Mouse (Mus musculus) heart, embryonic 10.5 days (tissue): ENCODE measurements around the gene Arhgef2. TPM values are rescaled to one million over a fixed set of nuclear protein-coding genes. Genes with fewer than 3 reads are reported as not detected.
"Not testable (repeated sequence)": the region's sequence is repeated elsewhere in the genome, so short reads cannot be mapped to it uniquely, and the experiment has no call there.

Source experiments
- DNase-seq: peaks from one replicate; pipeline ENCODE4 v3.0.0-alpha.2; 2017; ENCODE audit warnings: low spot score
- H3K27ac ChIP-seq: fragments of 300-500 bp; sonication (generic); 2 replicates; pipeline ENCODE4 v1.5.1; 2016; ENCODE audit warnings: mild to moderate bottlenecking
- H3K27me3 ChIP-seq: fragments of 300-500 bp; sonication (generic); 2 replicates; pipeline ENCODE4 v1.6.1; 2016; ENCODE audit warnings: mild to moderate bottlenecking; ENCODE audit not compliant: poor library complexity, insufficient read depth, severe bottlenecking
- H3K36me3 ChIP-seq: fragments of 300-500 bp; sonication (generic); 2 replicates; pipeline ENCODE4 v1.6.1; 2016; ENCODE audit warnings: mild to moderate bottlenecking, moderate library complexity
- H3K4me1 ChIP-seq: fragments of 300-500 bp; sonication (generic); 2 replicates; pipeline ENCODE4 v1.6.1; 2016; ENCODE audit warnings: mild to moderate bottlenecking
- H3K4me3 ChIP-seq: fragments of 300-500 bp; sonication (generic); 2 replicates; pipeline ENCODE4 v1.5.1; 2016; ENCODE audit warnings: mild to moderate bottlenecking, moderate library complexity
- H3K9me3 ChIP-seq: fragments of 300-500 bp; sonication (generic); 2 replicates; pipeline ENCODE4 v1.6.1; 2016; ENCODE audit warnings: mild to moderate bottlenecking, moderate library complexity
- WGBS: fragments of 180-500 bp; shearing (Covaris S2); methylation state at CpG from one replicate; pipeline ENCODE4 v1.1.7; 2016; 5-methylcytosine and 5-hydroxymethylcytosine counted together
- polyA plus RNA-seq: library from polyadenylated mRNA; unstranded; fragments of >200 nt; fragmentation: Nextera tagmentation; extraction: Ambion mirVana; gene quantifications from 2 replicates; pipeline ENCODE4 v1.2.1, GENCODE M21; 2016

The Arhgef2 gene
- polyA plus RNA-seq, 1 experiment from 2014 or later, result 108 TPM

GRCm38 (mm10) chr3:88572835-88573234, 32.9 kb upstream of the Arhgef2 start:
- Histone ChIP-seq H3K27me3 (no peaks in the 10 kb centered on the region), H3K9me3 (no peaks in the 10 kb centered on the region), H3K4me3 (no peak overlapping the region), H3K27ac (no peak overlapping the region), H3K4me1 (no peaks in the 10 kb centered on the region), H3K36me3 (peaks cover 28% of the 10 kb centered on the region)
- 65% methylated on average over 2 of the region's 2 CpGs for WGBS
- no peak for DNase-seq

GRCm38 (mm10) chr3:88573810-88574209, 32.0 kb upstream of the Arhgef2 start:
- Histone ChIP-seq H3K4me3 (no peak overlapping the region), H3K9me3 (no peaks in the 10 kb centered on the region)
- 59% methylated on average over 2 of the region's 2 CpGs for WGBS

GRCm38 (mm10) chr3:88575540-88575939, 30.2 kb upstream of the Arhgef2 start, which contains the start of gene Ssr2:
Gene Ssr2, plus strand, starts transcription at chr3:88575876.
- 79% methylated on average over 3 of the region's 3 CpGs for WGBS
- no peaks in the 10 kb centered on the region for H3K9me3 ChIP-seq
- H3K4me3 ChIP-seq, result no peak within 1 kb of the TSS
- no peak within 1 kb of the TSS for H3K27ac ChIP-seq
- no peak for DNase-seq
- no peaks in the 10 kb centered on the region for H3K27me3 ChIP-seq
- peaks cover 12% of the 10 kb centered on the region for H3K4me1 ChIP-seq
- H3K36me3 ChIP-seq, result 0 out of 2 replicates have a peak, but pooled peaks cover under 1% of the 10 kb centered on the region

More at GRCm38 (mm10) chr3:88573810-88574209, 32.0 kb upstream of the Arhgef2 start:
- H3K36me3 ChIP-seq, result peaks cover 18% of the 10 kb centered on the region
- H3K4me1 ChIP-seq, result 0 out of 2 replicates have a peak, but pooled peaks cover 3% of the 10 kb centered on the region
- DNase-seq, result no peak
- no peaks in the 10 kb centered on the region for H3K27me3 ChIP-seq
- H3K27ac ChIP-seq, result no peak overlapping the region

GRCm38 (mm10) chr3:88577846-88578245, 27.9 kb upstream of the Arhgef2 start:
- Histone ChIP-seq H3K4me1 (peaks cover 13% of the 10 kb centered on the region), H3K36me3 (peaks cover 17% of the 10 kb centered on the region)
- H3K27me3 ChIP-seq, DNase-seq, H3K9me3 ChIP-seq, H3K4me3 ChIP-seq, H3K27ac ChIP-seq: not testable (repeated sequence)
- 81% methylated on average over 5 of the region's 5 CpGs for WGBS

GRCm38 (mm10) chr3:88578498-88579424, 27.0 kb upstream of the Arhgef2 start:
- H3K9me3 ChIP-seq, result no peaks in the 10 kb centered on the region
- peaks cover 13% of the 10 kb centered on the region for H3K4me1 ChIP-seq
- peaks cover 26% of the 10 kb centered on the region for H3K36me3 ChIP-seq
- peak overlapping the region; percentile 89; the same call in 1 of the 2 replicates for H3K27ac ChIP-seq
- 41% methylated on average over 8 of the region's 8 CpGs for WGBS
- H3K4me3 ChIP-seq, result peak overlapping the region; percentile 81
- DNase-seq, result no peak
- H3K27me3 ChIP-seq, result no peaks in the 10 kb centered on the region

GRCm38 (mm10) chr3:88579454-88580117, 26.2 kb upstream of the Arhgef2 start:
- peak overlapping the region; percentile 81 for H3K4me3 ChIP-seq
- DNase-seq, result peak; percentile 95
- H3K27ac ChIP-seq, result peak overlapping the region; percentile 89
- peaks cover 34% of the 10 kb centered on the region for H3K36me3 ChIP-seq
- under 1% methylated on average over 34 of the region's 34 CpGs for WGBS
- no peaks in the 10 kb centered on the region for H3K9me3 ChIP-seq
- no peaks in the 10 kb centered on the region for H3K27me3 ChIP-seq
- peaks cover 13% of the 10 kb centered on the region for H3K4me1 ChIP-seq

- Histone ChIP-seq H3K4me3 (no peak overlapping the region), H3K9me3 (no peaks in the 10 kb centered on the region), H3K36me3 (peaks cover 71% of the 10 kb centered on the region), H3K27me3 (no peaks in the 10 kb centered on the region), H3K4me1 (peaks cover 8% of the 10 kb centered on the region), H3K27ac (no peak overlapping the region)
- DNase-seq, result no peak
- 89% methylated on average over 6 of the region's 6 CpGs for WGBS
These were observed 20.0 kb upstream of the Arhgef2 start for GRCm38 (mm10) chr3:88585769-88586168.

- no peak for DNase-seq
- Histone ChIP-seq H3K36me3 (peaks cover 65% of the 10 kb centered on the region), H3K9me3 (no peaks in the 10 kb centered on the region), H3K4me3 (no peak overlapping the region), H3K27me3 (no peaks in the 10 kb centered on the region), H3K4me1 (peaks cover 17% of the 10 kb centered on the region), H3K27ac (no peak overlapping the region)
- WGBS, result 92% methylated on average over 5 of the region's 5 CpGs
These were observed 19.1 kb upstream of the Arhgef2 start for GRCm38 (mm10) chr3:88586640-88587039.

GRCm38 (mm10) chr3:88590246-88590645, 15.5 kb upstream of the Arhgef2 start:
- DNase-seq, result no peak
- no peaks in the 10 kb centered on the region for H3K27me3 ChIP-seq
- H3K27ac ChIP-seq, result peak overlapping the region; percentile 42
- no peaks in the 10 kb centered on the region for H3K9me3 ChIP-seq
- WGBS, result 27% methylated on average over 5 of the region's 5 CpGs
- peaks cover 36% of the 10 kb centered on the region for H3K36me3 ChIP-seq
- no peak overlapping the region for H3K4me3 ChIP-seq
- H3K4me1 ChIP-seq, result peaks cover 40% of the 10 kb centered on the region

- no peaks in the 10 kb centered on the region for H3K27me3 ChIP-seq
- peaks cover 32% of the 10 kb centered on the region for H3K36me3 ChIP-seq
- no peaks in the 10 kb centered on the region for H3K9me3 ChIP-seq
- DNase-seq, result no peak
- H3K4me1 ChIP-seq, result peaks cover 40% of the 10 kb centered on the region
- peak overlapping the region; percentile 13; the same call in 1 of the 2 replicates for H3K27ac ChIP-seq
- H3K4me3 ChIP-seq, result no peak overlapping the region
- 36% methylated on average over 3 of the region's 3 CpGs for WGBS
These were observed 14.7 kb upstream of the Arhgef2 start for GRCm38 (mm10) chr3:88591044-88591443.

- Histone ChIP-seq H3K4me3 (no peak overlapping the region), H3K9me3 (no peaks in the 10 kb centered on the region), H3K27ac (no peak overlapping the region), H3K36me3 (peaks cover 21% of the 10 kb centered on the region), H3K4me1 (peaks cover 40% of the 10 kb centered on the region), H3K27me3 (no peaks in the 10 kb centered on the region)
- no peak for DNase-seq
- WGBS, result 38% methylated on average over 9 of the region's 9 CpGs
These were observed 13.6 kb upstream of the Arhgef2 start for GRCm38 (mm10) chr3:88591950-88592731.

- Histone ChIP-seq H3K4me3 (no peak overlapping the region), H3K27ac (no peak overlapping the region), H3K9me3 (no peaks in the 10 kb centered on the region), H3K4me1 (peaks cover 40% of the 10 kb centered on the region), H3K36me3 (peaks cover 12% of the 10 kb centered on the region), H3K27me3 (no peaks in the 10 kb centered on the region)
- WGBS, result 72% methylated on average over 10 of the region's 10 CpGs
- no peak for DNase-seq
These were observed 12.7 kb upstream of the Arhgef2 start for GRCm38 (mm10) chr3:88592942-88593576.
